Mouse (Mus musculus) brain, embryonic 14.5 days (tissue): Measurements from ENCODE around the gene Dab2ip.

Source experiments
- CTCF ChIP-seq: fragments of 200-500 bp; IDR thresholded peaks from 2 replicates; pipeline ENCODE4 v1.5.1; 2012; ENCODE audit warnings: inconsistent platforms, mild to moderate bottlenecking, moderate library complexity, borderline replicate concordance; ENCODE audit not compliant: insufficient read depth, insufficient read length; ENCODE audit errors: extremely low read depth
- POLR2A ChIP-seq: fragments of 200-500 bp; IDR thresholded peaks from 2 replicates; pipeline ENCODE4 v1.6.1; 2012; ENCODE audit warnings: mild to moderate bottlenecking, inconsistent platforms, borderline replicate concordance; ENCODE audit not compliant: poor library complexity, insufficient read depth, insufficient read length, severe bottlenecking; ENCODE audit errors: extremely low read depth

DNA sequence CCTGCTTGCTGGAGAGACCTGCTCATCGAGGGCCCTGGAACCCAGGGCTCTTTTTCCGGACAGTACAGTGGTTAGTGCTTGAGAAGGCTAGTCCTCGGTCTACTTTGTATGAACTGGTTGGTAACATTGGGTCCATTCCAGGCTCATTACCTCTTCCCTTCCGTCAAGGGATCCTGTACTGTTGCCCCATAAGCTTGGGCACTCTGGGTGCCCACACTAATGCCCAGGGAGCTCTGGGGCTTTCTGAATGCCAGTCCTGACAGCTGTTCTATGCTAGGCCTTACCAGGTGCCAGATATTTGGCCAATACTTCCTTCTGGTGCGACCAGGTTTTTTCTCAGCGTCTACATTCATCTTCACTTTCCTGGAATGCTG lies 66.9 kb downstream of the Dab2ip start:
- TF ChIP-seq CTCF, result no peak
- TF ChIP-seq POLR2A, result no peak
